Mouse (Mus musculus) urinary bladder, postnatal 14 days (tissue): ENCODE data around the gene Chmp6.
A peak's percentile ranks its signal among the peaks of the same experiment; 100 is the strongest.

ENCODE experiments used
- DNase-seq: peaks from one replicate; pipeline ENCODE4 v3.0.0; 2021; ENCODE audit warnings: low spot score

The Chmp6 gene

DNA sequence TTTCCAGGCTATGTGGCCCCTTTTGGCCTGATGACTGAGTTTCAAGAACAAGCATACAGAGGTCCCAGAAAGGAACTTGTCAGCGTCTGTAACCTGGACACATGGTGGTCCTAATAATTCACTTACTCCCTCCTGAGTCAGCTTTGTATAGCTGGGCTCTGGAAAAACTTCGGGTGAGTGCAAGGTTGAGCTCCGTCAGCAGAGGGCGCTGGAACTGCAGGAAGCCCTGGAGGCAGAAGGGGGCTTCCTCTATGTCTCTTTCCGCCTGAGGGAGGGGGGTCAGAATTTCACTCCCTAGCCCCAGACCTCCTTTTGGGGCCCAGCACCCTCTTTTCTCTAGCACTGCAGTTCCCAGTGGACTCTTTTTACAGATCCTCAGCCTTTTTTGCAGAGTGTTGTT lies 3.8 kb upstream of the Chmp6 start:
- peak; percentile 75 for DNase-seq

DNA sequence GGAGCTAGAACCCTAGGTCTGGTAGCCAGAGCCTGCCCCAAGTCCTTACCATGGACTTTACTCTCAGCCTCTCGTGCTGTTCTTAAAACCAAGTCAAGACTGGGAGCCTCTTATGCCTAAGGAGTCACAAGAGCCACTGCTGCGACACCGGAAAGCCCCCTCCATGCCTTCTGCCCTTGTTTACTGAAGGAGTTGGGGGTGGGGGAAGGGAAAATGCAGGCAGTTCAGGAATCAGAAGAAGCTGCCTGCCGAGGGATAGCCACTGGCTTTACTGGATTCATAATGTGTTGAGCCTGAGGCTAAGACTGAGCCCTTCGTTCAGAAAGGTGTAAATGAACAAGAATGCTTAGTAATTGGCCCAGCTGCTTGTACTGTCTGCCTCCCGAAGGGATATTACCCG lies 396 bp upstream of the Chmp6 start:
- DNase-seq = no peak

DNA sequence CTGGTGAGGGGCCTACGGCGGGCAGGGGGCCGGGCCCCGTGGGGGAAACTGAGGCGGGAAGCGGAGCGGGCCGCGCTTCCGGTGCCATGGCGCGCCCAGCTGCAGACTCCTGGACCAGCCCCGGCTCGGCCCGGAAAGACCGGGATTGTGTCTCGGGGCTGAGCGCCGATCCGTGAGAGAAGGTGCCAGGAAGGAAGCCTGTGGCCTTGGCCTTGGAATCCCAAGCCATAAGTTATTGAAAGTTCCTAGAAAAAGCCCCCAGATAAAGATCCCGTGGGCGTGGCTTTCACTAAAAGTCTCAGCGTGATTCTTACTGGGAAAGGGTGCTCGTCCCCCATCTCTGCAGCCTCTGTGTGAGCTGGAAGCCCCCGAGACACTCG lies 684 bp downstream of the Chmp6 start:
- no peak for DNase-seq

GRCm38 (mm10) chr11:119914381-119914780 lies 1.1 kb downstream of the Chmp6 start:
- no peak for DNase-seq

GRCm38 (mm10) chr11:119915666-119916065 lies 2.4 kb downstream of the Chmp6 start:
- no peak for DNase-seq

DNA sequence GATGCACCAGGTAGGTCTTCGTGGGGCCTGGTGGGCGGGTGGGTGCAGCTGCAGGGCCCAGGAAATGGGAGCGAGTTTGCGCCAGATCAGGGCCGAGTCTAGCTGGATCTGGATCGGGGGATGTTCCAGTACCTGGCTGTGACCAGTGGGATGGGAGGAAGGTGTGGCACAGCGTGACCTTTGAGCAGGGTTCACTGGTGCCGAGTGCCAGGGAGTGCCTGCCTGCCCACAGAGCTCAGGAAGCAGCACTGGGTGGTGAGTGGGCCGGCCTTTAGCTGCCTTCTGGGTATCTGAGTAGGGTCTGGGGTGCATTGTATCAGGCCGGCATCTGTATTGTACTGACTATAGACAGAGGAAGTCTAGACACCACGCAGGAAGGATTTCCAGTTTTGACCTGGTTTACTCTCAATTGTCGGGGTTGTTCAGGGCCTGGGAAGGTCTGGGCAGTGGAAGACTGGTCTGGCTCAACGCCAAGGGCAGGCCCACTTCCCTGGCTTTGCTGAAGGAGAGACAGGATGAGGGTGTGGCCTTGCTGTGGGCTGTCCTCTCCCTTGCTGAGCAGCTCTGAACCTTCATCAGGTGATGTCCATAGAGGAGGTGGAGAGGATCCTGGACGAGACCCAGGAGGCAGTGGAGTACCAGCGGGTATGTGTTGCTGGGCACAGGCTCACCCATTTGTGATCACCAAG lies 3.0 kb downstream of the Chmp6 start:
- DNase-seq = peak; percentile 52

- no peak for DNase-seq
These were observed 3.7 kb downstream of the Chmp6 start for GRCm38 (mm10) chr11:119916834-119917469.

GRCm38 (mm10) chr11:119918521-119918920 lies 5.3 kb downstream of the Chmp6 start:
- DNase-seq = no peak

DNA sequence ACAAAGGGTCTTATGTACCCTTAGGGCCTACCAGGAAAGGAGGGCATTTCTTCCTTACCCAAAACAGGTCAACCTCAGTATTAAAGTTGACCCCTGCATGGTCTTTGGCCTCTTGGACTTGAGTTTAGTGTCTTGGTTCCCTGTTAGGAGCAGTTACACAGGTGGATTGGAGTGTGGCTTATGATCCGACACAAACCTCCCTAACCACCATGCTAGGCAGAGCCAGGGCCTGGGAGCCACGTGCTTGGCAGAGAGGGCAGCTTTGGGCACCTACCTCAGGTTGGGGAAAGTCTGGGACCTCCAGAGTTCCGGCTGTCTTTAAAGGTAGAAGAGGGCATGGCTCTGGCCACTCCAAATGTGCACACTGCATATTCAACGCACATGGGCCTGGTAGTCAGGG lies 6.2 kb downstream of the Chmp6 start:
- no peak for DNase-seq

GRCm38 (mm10) chr11:119919897-119920296 lies 6.7 kb downstream of the Chmp6 start:
- DNase-seq = peak; percentile 67

DNA sequence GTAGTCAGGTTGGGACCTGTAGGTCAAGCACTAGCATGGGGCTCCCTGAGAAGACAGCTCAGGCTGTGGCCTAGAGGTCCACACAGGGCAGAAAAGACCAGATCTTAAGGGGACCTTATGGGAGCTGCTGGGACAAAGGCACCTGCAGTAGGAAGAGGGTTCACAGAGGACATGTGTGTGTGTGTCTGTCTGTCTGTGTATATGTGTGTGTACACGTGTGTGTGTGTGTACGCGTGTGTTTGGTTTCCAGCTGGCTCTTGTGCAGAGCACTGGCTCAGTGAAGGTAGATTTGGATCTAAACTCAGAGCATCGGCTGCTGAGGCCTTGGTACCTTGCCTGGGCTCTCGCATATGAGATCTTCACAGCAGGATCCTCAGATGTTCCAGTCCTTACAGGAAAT lies 7.4 kb downstream of the Chmp6 start:
- DNase-seq = no peak

GRCm38 (mm10) chr11:119925176-119925575 lies 11.9 kb downstream of the Chmp6 start:
- DNase-seq = no peak

- no peak for DNase-seq
These were observed 13.5 kb downstream of the Chmp6 start for GRCm38 (mm10) chr11:119926762-119927161.

DNA sequence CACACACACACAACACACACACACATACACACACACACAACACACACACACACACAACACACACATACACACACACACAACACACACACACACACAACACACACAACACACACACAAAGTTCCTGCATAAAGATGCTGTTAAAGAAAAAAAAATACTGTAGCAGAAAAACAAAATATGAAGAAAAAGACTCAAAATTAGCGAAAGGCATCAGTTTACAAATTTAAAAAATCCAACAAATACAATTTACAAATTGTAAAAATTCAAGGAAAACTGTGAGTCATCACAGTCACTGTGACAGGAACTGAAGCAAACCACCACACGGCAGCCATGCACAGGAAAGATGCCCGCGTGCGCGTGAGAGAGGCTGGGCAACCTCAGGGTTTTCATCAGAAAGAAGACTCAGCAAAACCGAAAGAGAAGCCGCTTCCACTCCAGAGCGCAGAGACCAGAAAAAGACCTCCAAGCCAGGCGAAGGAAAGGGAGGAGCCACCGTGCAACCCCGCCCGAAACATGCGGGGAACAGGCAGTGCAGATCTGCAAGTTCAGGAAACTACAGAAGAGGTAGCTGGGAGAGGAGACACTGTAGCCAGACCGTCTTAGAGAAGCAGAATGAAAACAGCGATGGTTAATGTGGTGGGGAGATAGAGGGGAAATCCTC lies 14.9 kb downstream of the Chmp6 start:
- peak; percentile 45 for DNase-seq

DNA sequence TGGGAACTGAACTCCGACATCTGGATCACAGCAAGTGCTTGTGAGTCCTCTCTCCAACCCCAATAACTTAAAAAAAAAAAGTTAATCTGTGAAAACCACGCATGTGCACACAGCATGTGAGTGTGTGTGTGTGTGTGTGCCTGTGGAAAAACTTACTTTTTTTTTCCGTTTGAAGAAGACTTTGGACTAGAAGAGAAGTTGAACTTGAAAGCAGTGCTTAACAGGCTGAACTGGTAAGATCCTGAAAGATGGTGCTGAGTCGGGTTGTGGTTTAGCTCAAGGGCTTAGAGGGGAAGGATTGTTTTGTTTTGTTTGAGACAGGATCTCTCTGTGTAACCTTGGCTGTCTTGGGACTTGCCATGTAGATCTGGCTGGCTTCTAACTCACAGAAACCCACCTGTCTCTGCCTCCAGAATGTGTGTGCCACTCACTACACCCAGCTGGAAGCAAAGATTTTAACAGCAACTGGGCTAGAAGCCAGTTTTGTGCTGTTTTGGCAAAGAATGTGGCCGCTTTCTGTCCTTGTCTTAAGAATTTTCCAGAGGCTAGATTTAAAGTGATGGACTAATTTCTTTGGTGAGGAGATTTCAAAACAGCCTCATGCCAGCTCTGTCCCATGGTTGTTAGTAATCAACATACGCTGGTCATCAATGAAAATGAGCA lies 16.5 kb downstream of the Chmp6 start:
- no peak for DNase-seq

GRCm38 (mm10) chr11:119931809-119932208 lies 18.6 kb downstream of the Chmp6 start:
- no peak for DNase-seq

DNA sequence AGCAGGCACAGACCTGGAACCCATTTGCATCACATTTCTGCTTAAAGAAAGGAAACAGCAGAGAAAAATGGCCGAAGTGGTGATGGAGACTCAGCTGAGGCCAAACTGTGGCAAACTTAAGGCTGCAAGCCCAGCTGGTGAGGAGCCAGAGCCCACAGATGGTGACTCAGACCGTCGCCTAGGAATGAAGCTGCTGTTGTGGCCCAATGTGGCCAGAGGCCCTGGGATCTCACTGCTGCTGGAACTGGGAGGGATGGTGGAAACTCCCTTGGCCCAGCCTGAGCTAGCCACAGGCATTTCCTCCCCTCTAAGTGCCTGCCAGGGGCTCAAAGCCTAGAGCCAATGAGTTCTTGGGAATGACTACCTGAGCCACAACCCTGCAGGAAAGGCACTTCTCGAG lies 19.9 kb downstream of the Chmp6 start:
- no peak for DNase-seq

- no peak for DNase-seq
These were observed 20.8 kb downstream of the Chmp6 start for GRCm38 (mm10) chr11:119933819-119934583.

GRCm38 (mm10) chr11:119934773-119935172 lies 21.5 kb downstream of the Chmp6 start:
- DNase-seq = no peak

GRCm38 (mm10) chr11:119935457-119935856 lies 22.2 kb downstream of the Chmp6 start:
- peak; percentile 82 for DNase-seq

DNA sequence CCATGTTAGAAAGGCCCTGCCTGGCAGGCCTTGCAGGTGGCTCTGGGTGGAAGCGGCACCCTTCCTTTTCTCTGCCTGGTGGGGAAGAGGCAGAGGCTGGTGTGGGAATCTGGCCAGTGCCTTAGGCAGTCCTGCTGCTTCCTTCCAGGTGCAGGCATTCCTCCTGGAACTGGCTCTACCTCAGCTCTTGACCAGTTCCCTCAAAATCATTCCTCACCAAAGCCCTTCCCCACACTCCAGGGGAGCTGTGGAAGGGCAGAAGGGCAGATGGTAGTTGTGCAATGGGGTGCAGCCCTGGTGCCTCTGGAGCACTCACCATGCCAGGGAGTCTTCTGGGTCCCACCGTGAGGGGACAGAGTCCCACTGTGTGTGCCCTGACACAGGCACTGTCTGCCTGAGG lies 23.2 kb downstream of the Chmp6 start:
- no peak for DNase-seq

DNA sequence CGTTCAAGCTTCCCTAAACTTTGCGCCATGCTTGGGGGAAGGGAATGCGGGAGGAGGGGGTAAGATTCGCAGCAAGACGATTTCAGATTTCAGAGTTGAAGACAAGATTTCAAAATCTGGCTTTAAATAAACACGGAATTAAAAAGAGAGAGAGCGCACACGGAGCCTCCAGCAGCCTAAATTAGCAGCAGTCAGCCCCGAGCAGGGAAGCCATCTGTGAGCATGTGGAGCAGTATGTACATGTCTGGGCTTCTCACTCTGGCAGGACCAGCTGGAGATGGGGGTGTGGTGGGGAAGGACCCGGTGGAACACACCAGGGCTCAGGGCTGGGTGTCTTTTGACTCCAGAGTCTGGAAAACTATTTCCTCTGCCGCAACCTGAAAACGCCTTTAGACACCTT lies 24.0 kb downstream of the Chmp6 start:
- peak; percentile 53 for DNase-seq
